Mouse (Mus musculus) neural tube, embryonic 15.5 days (tissue): ENCODE measurements at regions not wholly inside any gene's neighbourhood (a gene's known extent, or its start where the extent isn't known, plus 50 kb on each side); places are given as distances from the start of the nearest gene placed in this dataset.

Experiments
- ATAC-seq: fragments of 200-750 bp; cut with Nextera tagmentation; 2 replicates; pipeline ENCODE4 v1.8.0; 2017; ENCODE audit warnings: mild to moderate bottlenecking, moderate TSS enrichment, moderate library complexity; ENCODE audit not compliant: low FRiP score
- H3K27ac ChIP-seq: fragments of 300-500 bp; sonication (generic); replicated peaks from 2 replicates; pipeline ENCODE4 v1.5.1; 2015; ENCODE audit warnings: mild to moderate bottlenecking, inconsistent platforms
- H3K27me3 ChIP-seq: fragments of 300-500 bp; sonication (generic); replicated peaks from 2 replicates; pipeline ENCODE4 v1.6.1; 2015; ENCODE audit warnings: inconsistent platforms
- H3K36me3 ChIP-seq: fragments of 300-500 bp; sonication (generic); 2 replicates; pipeline ENCODE4 v1.6.1; 2015; ENCODE audit warnings: inconsistent platforms
- H3K4me1 ChIP-seq: fragments of 300-500 bp; sonication (generic); 2 replicates; pipeline ENCODE4 v1.6.1; 2015; ENCODE audit warnings: inconsistent platforms
- H3K4me2 ChIP-seq: fragments of 300-500 bp; sonication (generic); 2 replicates; pipeline ENCODE4 v1.6.1; 2015; ENCODE audit warnings: inconsistent platforms, mild to moderate bottlenecking, moderate library complexity
- H3K4me3 ChIP-seq: fragments of 300-500 bp; sonication (generic); replicated peaks from 2 replicates; pipeline ENCODE4 v1.5.1; 2015; ENCODE audit warnings: mild to moderate bottlenecking, inconsistent platforms
- H3K9ac ChIP-seq: fragments of 300-500 bp; sonication (generic); replicated peaks from 2 replicates; pipeline ENCODE4 v1.6.1; 2015; ENCODE audit warnings: mild to moderate bottlenecking, inconsistent platforms
- H3K9me3 ChIP-seq: fragments of 300-500 bp; sonication (generic); replicated peaks from 2 replicates; pipeline ENCODE4 v1.6.1; 2016; ENCODE audit warnings: inconsistent platforms
- WGBS: fragments of 180-500 bp; shearing (Covaris S2); methylation state at CpG from one replicate; pipeline ENCODE4 v1.1.7; 2015; ENCODE audit warnings: mixed read lengths; 5-methylcytosine and 5-hydroxymethylcytosine counted together

GRCm38 (mm10) chr1:62872771-62873170 lies 169.7 kb downstream of the Nrp2 start:
- no peak overlapping the region for H3K4me3 ChIP-seq
- H3K27ac ChIP-seq: no peak overlapping the region
- H3K4me1 ChIP-seq: no peaks in the 10 kb centered on the region
- no peaks in the 10 kb centered on the region for H3K9me3 ChIP-seq
- ATAC-seq: no peak
- H3K9ac ChIP-seq: no peak overlapping the region
- no peak overlapping the region for H3K4me2 ChIP-seq
- no peaks in the 10 kb centered on the region for H3K36me3 ChIP-seq
- WGBS: 83% methylated on average over 5 of the region's 5 CpGs
- H3K27me3 ChIP-seq: no peaks in the 10 kb centered on the region

GRCm38 (mm10) chr1:62875631-62876030 lies 172.5 kb downstream of the Nrp2 start:
- H3K27me3 ChIP-seq: no peaks in the 10 kb centered on the region
- no peak overlapping the region for H3K4me3 ChIP-seq
- no peak overlapping the region for H3K27ac ChIP-seq
- H3K9me3 ChIP-seq: no peaks in the 10 kb centered on the region
- H3K4me2 ChIP-seq: no peak overlapping the region
- H3K9ac ChIP-seq: no peak overlapping the region
- H3K4me1 ChIP-seq: no peaks in the 10 kb centered on the region
- WGBS: 81% methylated on average over 9 of the region's 9 CpGs
- ATAC-seq: no peak
- H3K36me3 ChIP-seq: no peaks in the 10 kb centered on the region

GRCm38 (mm10) chr1:62876685-62877084 lies 173.6 kb downstream of the Nrp2 start:
- Histone ChIP-seq H3K9me3 (no peaks in the 10 kb centered on the region), H3K36me3 (no peaks in the 10 kb centered on the region), H3K27ac (no peak overlapping the region), H3K4me3 (no peak overlapping the region), H3K4me1 (no peaks in the 10 kb centered on the region), H3K4me2 (no peak overlapping the region), H3K9ac (no peak overlapping the region), H3K27me3 (no peaks in the 10 kb centered on the region)
- ATAC-seq: no peak
- 32% methylated on average over 3 of the region's 3 CpGs for WGBS

- 0 out of 2 replicates have a peak, but pooled peaks cover 4% of the 10 kb centered on the region for H3K4me1 ChIP-seq
- 21% methylated on average over 4 of the region's 4 CpGs for WGBS
- H3K9ac ChIP-seq: no peak overlapping the region
- H3K4me3 ChIP-seq: no peak overlapping the region
- no peaks in the 10 kb centered on the region for H3K36me3 ChIP-seq
- no peak overlapping the region for H3K4me2 ChIP-seq
- H3K9me3 ChIP-seq: no peaks in the 10 kb centered on the region
- H3K27ac ChIP-seq: no peak overlapping the region
- ATAC-seq: no peak
- no peaks in the 10 kb centered on the region for H3K27me3 ChIP-seq
These were observed 177.8 kb downstream of the Nrp2 start for GRCm38 (mm10) chr1:62880882-62881291.

GRCm38 (mm10) chr1:62881477-62881876 lies 178.4 kb downstream of the Nrp2 start:
- H3K4me3 ChIP-seq: no peak overlapping the region
- no peak for ATAC-seq
- H3K27me3 ChIP-seq: no peaks in the 10 kb centered on the region
- no peaks in the 10 kb centered on the region for H3K36me3 ChIP-seq
- H3K9ac ChIP-seq: no peak overlapping the region
- H3K27ac ChIP-seq: no peak overlapping the region
- H3K4me1 ChIP-seq: 0 out of 2 replicates have a peak, but pooled peaks cover 4% of the 10 kb centered on the region
- H3K4me2 ChIP-seq: no peak overlapping the region
- WGBS: 86% methylated on average over 6 of the region's 6 CpGs
- no peaks in the 10 kb centered on the region for H3K9me3 ChIP-seq

GRCm38 (mm10) chr1:62882028-62882427 lies 178.9 kb downstream of the Nrp2 start:
- ATAC-seq: no peak
- Histone ChIP-seq H3K4me3 (no peak overlapping the region), H3K4me1 (0 out of 2 replicates have a peak, but pooled peaks cover 4% of the 10 kb centered on the region), H3K9me3 (no peaks in the 10 kb centered on the region), H3K9ac (no peak overlapping the region), H3K4me2 (no peak overlapping the region), H3K27me3 (no peaks in the 10 kb centered on the region), H3K27ac (no peak overlapping the region), H3K36me3 (no peaks in the 10 kb centered on the region)
- WGBS: 92% methylated on average over 5 of the region's 5 CpGs

GRCm38 (mm10) chr1:62884876-62885480 lies 181.9 kb downstream of the Nrp2 start:
- H3K9me3 ChIP-seq: no peaks in the 10 kb centered on the region

GRCm38 (mm10) chr1:62887585-62888483 lies 184.7 kb downstream of the Nrp2 start:
- WGBS: 35% methylated on average over 9 of the region's 9 CpGs
- H3K9ac ChIP-seq: no peak overlapping the region
- no peaks in the 10 kb centered on the region for H3K27me3 ChIP-seq
- H3K4me2 ChIP-seq: no peak overlapping the region
- H3K4me3 ChIP-seq: no peak overlapping the region
- no peak overlapping the region for H3K27ac ChIP-seq
- 0 out of 2 replicates have a peak, but pooled peaks cover 4% of the 10 kb centered on the region for H3K4me1 ChIP-seq
- no peak for ATAC-seq
- 0 out of 2 replicates have a peak, but pooled peaks cover under 1% of the 10 kb centered on the region for H3K9me3 ChIP-seq
- H3K36me3 ChIP-seq: no peaks in the 10 kb centered on the region

More at GRCm38 (mm10) chr1:62884876-62885480, 181.9 kb downstream of the Nrp2 start:
- Histone ChIP-seq H3K27ac (no peak overlapping the region), H3K4me2 (0 out of 2 replicates have a peak overlapping the region, but pooled peaks have one; percentile 3), H3K4me3 (no peak overlapping the region), H3K27me3 (no peaks in the 10 kb centered on the region), H3K36me3 (no peaks in the 10 kb centered on the region), H3K9ac (no peak overlapping the region), H3K4me1 (0 out of 2 replicates have a peak, but pooled peaks cover 4% of the 10 kb centered on the region)
- no peak for ATAC-seq
- 65% methylated on average over 20 of the region's 20 CpGs for WGBS

- Histone ChIP-seq H3K27me3 (no peaks in the 10 kb centered on the region), H3K9ac (no peak overlapping the region), H3K9me3 (no peaks in the 10 kb centered on the region), H3K4me1 (peaks cover 9% of the 10 kb centered on the region; the same call in 1 of the 2 replicates), H3K4me2 (no peak overlapping the region), H3K4me3 (no peak overlapping the region), H3K27ac (no peak overlapping the region), H3K36me3 (no peaks in the 10 kb centered on the region)
- WGBS: 63% methylated on average over 6 of the region's 6 CpGs
- no peak for ATAC-seq
These were observed 198.3 kb downstream of the Nrp2 start for GRCm38 (mm10) chr1:62901375-62901774.

- H3K27ac ChIP-seq: no peak overlapping the region
- H3K36me3 ChIP-seq: no peaks in the 10 kb centered on the region
- H3K4me3 ChIP-seq: no peak overlapping the region
- WGBS: 66% methylated on average over 5 of the region's 5 CpGs
- H3K9ac ChIP-seq: no peak overlapping the region
- no peak for ATAC-seq
- peaks cover 9% of the 10 kb centered on the region; the same call in 1 of the 2 replicates for H3K4me1 ChIP-seq
- H3K27me3 ChIP-seq: no peaks in the 10 kb centered on the region
- H3K9me3 ChIP-seq: no peaks in the 10 kb centered on the region
- H3K4me2 ChIP-seq: no peak overlapping the region
These were observed 198.8 kb downstream of the Nrp2 start for GRCm38 (mm10) chr1:62901871-62902270.

GRCm38 (mm10) chr1:62902931-62903453 lies 199.9 kb downstream of the Nrp2 start:
- Histone ChIP-seq H3K4me3 (no peak overlapping the region), H3K9me3 (no peaks in the 10 kb centered on the region), H3K4me1 (peaks cover 9% of the 10 kb centered on the region; the same call in 1 of the 2 replicates), H3K27ac (no peak overlapping the region), H3K36me3 (no peaks in the 10 kb centered on the region), H3K4me2 (no peak overlapping the region), H3K9ac (no peak overlapping the region), H3K27me3 (no peaks in the 10 kb centered on the region)
- 34% methylated on average over 6 of the region's 6 CpGs for WGBS
- no peak for ATAC-seq
